Mouse (Mus musculus) limb, embryonic 14.5 days (tissue): Measurements from ENCODE around the gene Slc22a14. TPM values are rescaled to one million over a fixed set of nuclear protein-coding genes. Genes with fewer than 3 reads are reported as not detected.
"Not testable (repeated sequence)": the region's sequence is repeated elsewhere in the genome, so short reads cannot be mapped to it uniquely, and the experiment has no call there.

Experiments used
- ATAC-seq: fragments of 200-750 bp; cut with Nextera tagmentation; 2 replicates; pipeline ENCODE4 v1.8.0; 2017; ENCODE audit warnings: low read depth, moderate number of reproducible peaks, moderate TSS enrichment; ENCODE audit not compliant: low FRiP score
- DNase-seq: peaks from one replicate; pipeline ENCODE4 v3.0.0-alpha.2; 2015; ENCODE audit warnings: low spot score
- H3K27ac ChIP-seq: fragments of 300-500 bp; sonication (generic); replicated peaks from 2 replicates; pipeline ENCODE4 v1.5.1; 2014; ENCODE audit warnings: low read depth, mild to moderate bottlenecking, low read length, moderate library complexity, mixed read lengths
- H3K27me3 ChIP-seq: fragments of 300-500 bp; sonication (generic); 2 replicates; pipeline ENCODE4 v1.6.1; 2014; ENCODE audit warnings: low read length, mixed read lengths; ENCODE audit not compliant: control insufficient read depth, insufficient read depth
- H3K36me3 ChIP-seq: fragments of 300-500 bp; sonication (generic); 2 replicates; pipeline ENCODE4 v1.6.1; 2014; ENCODE audit warnings: mild to moderate bottlenecking, low read length, moderate library complexity, mixed read lengths; ENCODE audit not compliant: control insufficient read depth, insufficient read depth
- H3K4me1 ChIP-seq: fragments of 300-500 bp; sonication (generic); 2 replicates; pipeline ENCODE4 v1.6.1; 2014; ENCODE audit warnings: antibody characterized with exemption, low read length, mixed read lengths; ENCODE audit not compliant: control insufficient read depth, insufficient read depth
- H3K4me2 ChIP-seq: fragments of 300-500 bp; sonication (generic); replicated peaks from 2 replicates; pipeline ENCODE4 v1.6.1; 2014; ENCODE audit warnings: low read depth, mild to moderate bottlenecking, low read length, moderate library complexity; ENCODE audit not compliant: severe bottlenecking
- H3K4me3 ChIP-seq: fragments of 300-500 bp; sonication (generic); replicated peaks from 2 replicates; pipeline ENCODE4 v1.5.1; 2014; ENCODE audit warnings: low read length
- H3K9ac ChIP-seq: fragments of 300-500 bp; sonication (generic); 2 replicates; pipeline ENCODE4 v1.6.1; 2014; ENCODE audit warnings: mild to moderate bottlenecking, low read depth, low read length, moderate library complexity; ENCODE audit not compliant: severe bottlenecking
- H3K9me3 ChIP-seq: fragments of 300-500 bp; sonication (generic); 2 replicates; pipeline ENCODE4 v1.6.1; 2016; ENCODE audit warnings: low read length; ENCODE audit not compliant: control insufficient read depth
- POLR2A ChIP-seq: fragments of 200-500 bp; IDR thresholded peaks from 2 replicates; pipeline ENCODE4 v1.8.0; 2012; ENCODE audit warnings: inconsistent platforms, mild to moderate bottlenecking, moderate library complexity, borderline replicate concordance; ENCODE audit not compliant: insufficient read depth, insufficient read length; ENCODE audit errors: extremely low read depth
- WGBS: fragments of 180-500 bp; shearing (Covaris S2); extraction: QIAGEN DNeasy Blood & Tissue Kit; methylation state at CpG from one replicate; pipeline ENCODE4 v1.1.7; 2014; 5-methylcytosine and 5-hydroxymethylcytosine counted together
- polyA plus RNA-seq, 2 experiments: library from polyadenylated mRNA; depleted of rRNA in 1 of 2; stranded (reverse) in 1 of 2; unstranded in 1 of 2; fragments of >200 nt; fragmentation: Nextera tagmentation in 1 of 2; extraction: Ambion mirVana in 1 of 2; gene quantifications; 2 replicates each; pipeline versions ENCODE4 v1.2.1 to v1.2.3; 2012 to 2014

Slc22a14 gene
- polyA plus RNA-seq, 2 experiments = 0.17 to 0.19 TPM

GRCm38 (mm10) chr9:119268588-119269145 lies 96.7 kb downstream of the Slc22a14 start:
- ATAC-seq = no peak
- H3K9ac ChIP-seq = no peak overlapping the region
- H3K4me2 ChIP-seq = no peak overlapping the region
- no peaks in the 10 kb centered on the region for H3K9me3 ChIP-seq
- no peaks in the 10 kb centered on the region for H3K27me3 ChIP-seq
- no peak overlapping the region for H3K27ac ChIP-seq
- WGBS = 87% methylated on average over 11 of the region's 11 CpGs
- DNase-seq = no peak
- H3K4me1 ChIP-seq = no peaks in the 10 kb centered on the region
- H3K4me3 ChIP-seq = no peak overlapping the region
- TF ChIP-seq POLR2A = no peak
- H3K36me3 ChIP-seq = peaks cover 25% of the 10 kb centered on the region

- WGBS = 89% methylated on average over 6 of the region's 6 CpGs
- DNase-seq = no peak
- TF ChIP-seq POLR2A = no peak
- Histone ChIP-seq H3K9me3 (no peaks in the 10 kb centered on the region), H3K27me3 (no peaks in the 10 kb centered on the region), H3K4me1 (no peaks in the 10 kb centered on the region), H3K4me3 (no peak overlapping the region), H3K36me3 (peaks cover 27% of the 10 kb centered on the region), H3K4me2 (no peak overlapping the region), H3K27ac (no peak overlapping the region), H3K9ac (no peak overlapping the region)
- ATAC-seq = no peak
Observed at GRCm38 (mm10) chr9:119268120-119268519, 97.2 kb downstream of the Slc22a14 start.

GRCm38 (mm10) chr9:119266121-119266395 lies 99.3 kb downstream of the Slc22a14 start:
- H3K27me3 ChIP-seq, H3K9me3 ChIP-seq, H3K27ac ChIP-seq, H3K4me2 ChIP-seq, DNase-seq, H3K4me3 ChIP-seq, ATAC-seq, H3K4me1 ChIP-seq, H3K9ac ChIP-seq: not testable (repeated sequence)
- peaks cover 39% of the 10 kb centered on the region for H3K36me3 ChIP-seq
- WGBS = 93% methylated on average over 5 of the region's 5 CpGs

GRCm38 (mm10) chr9:119265373-119266120 lies 99.8 kb downstream of the Slc22a14 start:
- peaks cover 40% of the 10 kb centered on the region for H3K36me3 ChIP-seq
- H3K27me3 ChIP-seq = not testable (repeated sequence)
- 68% methylated on average over 1 of the region's 1 CpGs for WGBS

GRCm38 (mm10) chr9:119263067-119263466 lies 102.3 kb downstream of the Slc22a14 start:
- H3K4me3 ChIP-seq = no peak overlapping the region
- TF ChIP-seq POLR2A = no peak
- no peak overlapping the region for H3K9ac ChIP-seq
- H3K9me3 ChIP-seq = no peaks in the 10 kb centered on the region
- no peak overlapping the region for H3K27ac ChIP-seq
- no peaks in the 10 kb centered on the region for H3K4me1 ChIP-seq
- no peak overlapping the region for H3K4me2 ChIP-seq
- ATAC-seq = no peak
- H3K36me3 ChIP-seq = peaks cover 49% of the 10 kb centered on the region
- DNase-seq = no peak
- 88% methylated on average over 4 of the region's 4 CpGs for WGBS
- no peaks in the 10 kb centered on the region for H3K27me3 ChIP-seq

More at GRCm38 (mm10) chr9:119265373-119266120, 99.8 kb downstream of the Slc22a14 start:
- not testable (repeated sequence) for ATAC-seq, H3K4me3 ChIP-seq, H3K4me1 ChIP-seq, DNase-seq, H3K9me3 ChIP-seq, H3K4me2 ChIP-seq, H3K9ac ChIP-seq, H3K27ac ChIP-seq
